Mouse (Mus musculus) lung, embryonic 16.5 days (tissue): ENCODE data around the gene Lst1. TPM values are rescaled to one million over a fixed set of nuclear protein-coding genes. Genes with fewer than 3 reads are reported as not detected.
A peak's percentile ranks its signal among the peaks of the same experiment; 100 is the strongest.

Source experiments
- ATAC-seq: fragments of 200-750 bp; cut with Nextera tagmentation; 2 replicates; pipeline ENCODE4 v1.8.0; 2017; ENCODE audit warnings: low read depth, mild to moderate bottlenecking, moderate library complexity
- H3K27ac ChIP-seq: fragments of 300-500 bp; sonication (generic); 2 replicates; pipeline ENCODE4 v1.5.1; 2014; ENCODE audit warnings: mild to moderate bottlenecking, control low read depth, low read length
- H3K27me3 ChIP-seq: fragments of 300-500 bp; sonication (generic); 2 replicates; pipeline ENCODE4 v1.6.1; 2014; ENCODE audit warnings: low read depth, low read length, mixed read lengths; ENCODE audit not compliant: control insufficient read depth, insufficient read depth
- H3K36me3 ChIP-seq: fragments of 300-500 bp; sonication (generic); 2 replicates; pipeline ENCODE4 v1.6.1; 2014; ENCODE audit warnings: low read length; ENCODE audit not compliant: control insufficient read depth, insufficient read depth
- H3K4me1 ChIP-seq: fragments of 300-500 bp; sonication (generic); replicated peaks from 2 replicates; pipeline ENCODE4 v1.6.1; 2014; ENCODE audit warnings: low read length, mixed read lengths; ENCODE audit not compliant: control insufficient read depth, insufficient read depth
- H3K4me2 ChIP-seq: fragments of 300-500 bp; sonication (generic); 2 replicates; pipeline ENCODE4 v1.6.1; 2014; ENCODE audit warnings: low read depth, low read length, control low read depth
- H3K4me3 ChIP-seq: fragments of 300-500 bp; sonication (generic); 2 replicates; pipeline ENCODE4 v1.5.1; 2014; ENCODE audit warnings: mild to moderate bottlenecking, low read length, control low read depth
- H3K9ac ChIP-seq: fragments of 300-500 bp; sonication (generic); 2 replicates; pipeline ENCODE4 v1.6.1; 2014; ENCODE audit warnings: low read length, control low read depth
- H3K9me3 ChIP-seq: fragments of 300-500 bp; sonication (generic); 2 replicates; pipeline ENCODE4 v1.6.1; 2016; ENCODE audit warnings: low read length; ENCODE audit not compliant: control insufficient read depth
- WGBS: fragments of 180-500 bp; shearing (Covaris S2); extraction: QIAGEN DNeasy Blood & Tissue Kit; methylation state at CpG from one replicate; pipeline ENCODE4 v1.1.7; 2014; 5-methylcytosine and 5-hydroxymethylcytosine counted together
- polyA plus RNA-seq: library from polyadenylated mRNA; unstranded; fragments of >200 nt; fragmentation: Nextera tagmentation; extraction: Ambion mirVana; gene quantifications from 2 replicates; pipeline ENCODE4 v1.2.1, GENCODE M21; 2015

The Lst1 gene
- polyA plus RNA-seq, 1 experiment from 2014 or later = 11.3 TPM

- H3K4me1 ChIP-seq = peaks cover 19% of the 10 kb centered on the region
- peaks cover 3% of the 10 kb centered on the region; the same call in 1 of the 2 replicates for H3K36me3 ChIP-seq
- no peaks in the 10 kb centered on the region for H3K27me3 ChIP-seq
- peak overlapping the region; percentile 100; the same call in 1 of the 2 replicates for H3K27ac ChIP-seq
- H3K9me3 ChIP-seq = no peaks in the 10 kb centered on the region
- peak overlapping the region; percentile 69 for H3K4me2 ChIP-seq
- peak overlapping the region; percentile 53; the same call in 1 of the 2 replicates for H3K4me3 ChIP-seq
- 63% methylated on average over 8 of the region's 8 CpGs for WGBS
- H3K9ac ChIP-seq = peak overlapping the region; percentile 3; the same call in 1 of the 2 replicates
- no peak for ATAC-seq
Observed at GRCm38 (mm10) chr17:35166352-35167035, 21.7 kb downstream of the Lst1 start.

GRCm38 (mm10) chr17:35165451-35166155, 22.6 kb downstream of the Lst1 start:
- Histone ChIP-seq H3K27me3 (no peaks in the 10 kb centered on the region), H3K9me3 (no peaks in the 10 kb centered on the region), H3K4me1 (peaks cover 19% of the 10 kb centered on the region), H3K4me2 (peak overlapping the region; percentile 69), H3K36me3 (peaks cover 12% of the 10 kb centered on the region), H3K27ac (peak overlapping the region; percentile 100), H3K4me3 (peak overlapping the region; percentile 53), H3K9ac (peak overlapping the region; percentile 70)
- peak; percentile 86; the same call in 1 of the 2 replicates for ATAC-seq
- 15% methylated on average over 12 of the region's 12 CpGs for WGBS

- H3K9ac ChIP-seq = peak within 1 kb of the TSS; percentile 100
- peak within 1 kb of the TSS; percentile 88 for H3K4me2 ChIP-seq
- H3K9me3 ChIP-seq = no peaks in the 10 kb centered on the region
- under 1% methylated on average over 48 of the region's 89 CpGs for WGBS
- peak; percentile 97 for ATAC-seq
- peak within 1 kb of the TSS; percentile 100 for H3K27ac ChIP-seq
- H3K4me1 ChIP-seq = peaks cover 19% of the 10 kb centered on the region
- H3K27me3 ChIP-seq = no peaks in the 10 kb centered on the region
- peak within 1 kb of the TSS; percentile 97 for H3K4me3 ChIP-seq
- peaks cover 20% of the 10 kb centered on the region for H3K36me3 ChIP-seq
Observed at GRCm38 (mm10) chr17:35164568-35165450, 23.4 kb downstream of the Lst1 start, which contains the start of gene Prrc2a. TSS of gene Prrc2a (minus strand) at chr17:35164897.

- H3K4me2 ChIP-seq = peak overlapping the region; percentile 88
- H3K4me1 ChIP-seq = peaks cover 19% of the 10 kb centered on the region
- peaks cover 26% of the 10 kb centered on the region for H3K36me3 ChIP-seq
- under 1% methylated on average over 25 of the region's 28 CpGs for WGBS
- peak overlapping the region; percentile 100 for H3K9ac ChIP-seq
- H3K27me3 ChIP-seq = no peaks in the 10 kb centered on the region
- H3K4me3 ChIP-seq = peak overlapping the region; percentile 97
- peak overlapping the region; percentile 94 for H3K27ac ChIP-seq
- no peak for ATAC-seq
- no peaks in the 10 kb centered on the region for H3K9me3 ChIP-seq
Observed at GRCm38 (mm10) chr17:35164218-35164567, 24.0 kb downstream of the Lst1 start.

- 6% methylated on average over 8 of the region's 8 CpGs for WGBS
- H3K27ac ChIP-seq = peak overlapping the region; percentile 94
- H3K4me3 ChIP-seq = peak overlapping the region; percentile 97
Observed at GRCm38 (mm10) chr17:35163326-35164081, 24.7 kb downstream of the Lst1 start.

GRCm38 (mm10) chr17:35162730-35163129, 25.5 kb downstream of the Lst1 start:
- Histone ChIP-seq H3K9me3 (no peaks in the 10 kb centered on the region), H3K27ac (no peak overlapping the region), H3K9ac (peak overlapping the region; percentile 100), H3K4me1 (peaks cover 19% of the 10 kb centered on the region), H3K27me3 (no peaks in the 10 kb centered on the region), H3K4me2 (peak overlapping the region; percentile 88), H3K36me3 (peaks cover 40% of the 10 kb centered on the region), H3K4me3 (peak overlapping the region; percentile 97)
- ATAC-seq = no peak
- 19% methylated on average over 12 of the region's 12 CpGs for WGBS

More at GRCm38 (mm10) chr17:35163326-35164081, 24.7 kb downstream of the Lst1 start:
- Histone ChIP-seq H3K4me2 (peak overlapping the region; percentile 88), H3K9me3 (no peaks in the 10 kb centered on the region), H3K9ac (peak overlapping the region; percentile 100), H3K4me1 (peaks cover 19% of the 10 kb centered on the region), H3K36me3 (peaks cover 32% of the 10 kb centered on the region), H3K27me3 (no peaks in the 10 kb centered on the region)
- ATAC-seq = no peak

- peak overlapping the region; percentile 97; the same call in 1 of the 2 replicates for H3K4me3 ChIP-seq
- H3K9me3 ChIP-seq = no peaks in the 10 kb centered on the region
- H3K36me3 ChIP-seq = peaks cover 46% of the 10 kb centered on the region
- H3K27me3 ChIP-seq = no peaks in the 10 kb centered on the region
- 57% methylated on average over 14 of the region's 14 CpGs for WGBS
- no peak overlapping the region for H3K27ac ChIP-seq
- peak overlapping the region; percentile 88 for H3K4me2 ChIP-seq
- peaks cover 19% of the 10 kb centered on the region for H3K4me1 ChIP-seq
- H3K9ac ChIP-seq = peak overlapping the region; percentile 100
- ATAC-seq = no peak
Observed at GRCm38 (mm10) chr17:35162121-35162520, 26.1 kb downstream of the Lst1 start.

- no peak overlapping the region for H3K4me2 ChIP-seq
- no peak for ATAC-seq
- H3K27ac ChIP-seq = no peak overlapping the region
Observed at GRCm38 (mm10) chr17:35161421-35161820, 26.8 kb downstream of the Lst1 start.

More at GRCm38 (mm10) chr17:35161421-35161820, 26.8 kb downstream of the Lst1 start:
- Histone ChIP-seq H3K9ac (no peak overlapping the region), H3K27me3 (no peaks in the 10 kb centered on the region), H3K9me3 (no peaks in the 10 kb centered on the region), H3K36me3 (peaks cover 53% of the 10 kb centered on the region), H3K4me3 (no peak overlapping the region), H3K4me1 (peaks cover 19% of the 10 kb centered on the region)
- WGBS = 78% methylated on average over 11 of the region's 11 CpGs
